Mouse (Mus musculus) spleen, adult 12 weeks (tissue): ENCODE results near the gene Elmod3.

ENCODE experiments used
- DNase-seq: peaks from one replicate; pipeline ENCODE4 v3.0.0; 2022; ENCODE audit warnings: low spot score

Gene Elmod3

DNA sequence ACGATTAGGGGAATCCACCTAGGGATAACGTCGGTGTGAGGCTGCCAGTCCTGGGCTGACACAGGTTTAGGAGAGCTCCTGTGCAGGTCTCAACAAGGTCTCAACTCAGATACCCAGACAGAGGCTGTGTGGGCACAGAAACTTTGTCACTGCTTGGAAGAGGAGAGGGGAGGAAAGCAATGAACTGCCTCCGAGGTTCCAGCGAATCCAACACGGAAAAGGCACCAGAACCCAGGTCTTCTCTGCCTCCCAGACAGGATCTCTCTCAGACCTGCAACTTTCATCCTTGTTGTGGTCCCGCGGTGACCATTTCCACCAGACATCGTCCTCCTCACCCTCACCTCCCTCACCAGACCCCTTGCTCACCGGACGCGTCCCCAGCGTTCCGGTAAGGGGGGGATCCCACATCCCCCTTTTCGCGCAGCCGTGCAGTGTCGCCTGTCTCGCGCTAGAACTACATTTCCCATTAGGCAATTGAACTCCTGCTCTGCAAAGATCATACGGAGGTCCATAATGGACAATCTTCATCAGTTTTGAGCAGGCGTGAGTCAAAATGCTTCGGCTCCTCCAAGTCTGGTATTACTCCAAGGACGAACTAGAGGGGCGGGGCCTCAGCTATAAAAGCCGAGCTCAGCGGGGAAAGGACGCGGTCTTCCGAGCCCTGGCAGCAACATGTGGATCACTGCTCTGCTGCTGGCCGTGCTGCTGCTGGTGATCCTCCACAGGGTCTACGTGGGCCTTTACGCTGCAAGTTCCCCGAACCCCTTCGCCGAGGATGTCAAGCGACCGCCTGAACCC lies at the start of gene Elmod3, which contains the start of gene Retsat:
TSS of gene Elmod3 (minus strand) at position 458 of the 798 bp plus-strand sequence.
TSS of gene Retsat (plus strand) at position 520 of the 798 bp plus-strand sequence.
- DNase-seq = peak; percentile 65

DNA sequence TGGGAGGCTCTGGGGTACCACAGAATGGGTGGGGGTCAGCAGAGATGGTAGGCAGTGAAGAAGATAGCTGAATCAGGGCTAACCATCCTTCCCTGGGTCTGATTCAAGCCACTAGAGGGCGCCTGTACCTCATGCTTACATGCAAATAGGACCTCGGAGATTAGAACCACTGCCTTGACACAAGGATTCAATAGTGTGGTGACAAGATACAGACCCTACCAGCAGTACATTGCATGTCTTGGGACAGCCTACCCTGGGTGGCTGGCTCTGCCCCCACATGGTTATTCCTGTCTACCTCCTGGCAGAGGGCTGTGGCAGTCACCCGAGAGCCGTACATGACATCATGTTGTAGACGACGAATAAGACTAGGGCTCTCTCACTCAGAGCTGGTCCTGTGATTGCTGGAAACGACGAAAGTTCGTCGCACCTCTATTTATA lies 49.2 kb upstream of the Elmod3 start:
- peak; percentile 25 for DNase-seq

DNA sequence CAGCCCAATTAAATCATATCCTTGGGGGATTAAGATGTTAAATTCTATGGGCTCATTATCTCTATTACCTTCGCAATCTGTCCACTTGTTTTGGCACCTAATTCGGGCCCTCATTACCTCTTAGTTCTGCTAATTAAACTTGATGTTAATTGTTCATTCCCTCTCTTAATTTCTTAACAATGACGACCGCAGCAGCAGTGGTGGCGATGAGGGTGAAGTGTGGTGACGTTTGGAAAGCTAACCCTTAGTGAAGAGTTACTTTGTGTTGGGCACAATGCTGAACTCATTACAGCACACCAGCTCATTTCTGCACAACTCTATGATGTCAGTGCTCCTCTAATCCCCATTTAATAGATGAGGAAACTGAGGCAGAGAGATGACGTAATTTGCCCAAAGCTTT lies 47.2 kb upstream of the Elmod3 start:
- DNase-seq = no peak

DNA sequence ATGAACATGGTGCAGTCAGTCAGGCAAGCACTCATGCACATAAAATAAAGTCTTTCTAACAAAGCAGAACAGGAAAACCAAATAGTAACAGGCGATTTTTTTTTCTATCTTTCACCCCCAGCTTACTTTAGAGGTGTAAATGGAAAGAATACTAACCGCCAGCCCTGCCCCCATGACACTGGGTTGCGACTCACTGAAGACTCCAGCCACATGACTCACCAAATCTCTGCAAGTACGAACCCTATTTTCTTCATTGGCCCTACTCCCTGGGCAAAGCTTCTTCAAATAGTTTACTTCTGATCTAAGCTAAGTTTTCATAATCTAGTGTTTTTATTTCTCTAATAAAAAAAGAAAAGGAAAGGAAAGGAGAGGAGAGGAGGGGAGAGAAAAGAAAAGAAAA lies 46.4 kb upstream of the Elmod3 start:
- no peak for DNase-seq

DNA sequence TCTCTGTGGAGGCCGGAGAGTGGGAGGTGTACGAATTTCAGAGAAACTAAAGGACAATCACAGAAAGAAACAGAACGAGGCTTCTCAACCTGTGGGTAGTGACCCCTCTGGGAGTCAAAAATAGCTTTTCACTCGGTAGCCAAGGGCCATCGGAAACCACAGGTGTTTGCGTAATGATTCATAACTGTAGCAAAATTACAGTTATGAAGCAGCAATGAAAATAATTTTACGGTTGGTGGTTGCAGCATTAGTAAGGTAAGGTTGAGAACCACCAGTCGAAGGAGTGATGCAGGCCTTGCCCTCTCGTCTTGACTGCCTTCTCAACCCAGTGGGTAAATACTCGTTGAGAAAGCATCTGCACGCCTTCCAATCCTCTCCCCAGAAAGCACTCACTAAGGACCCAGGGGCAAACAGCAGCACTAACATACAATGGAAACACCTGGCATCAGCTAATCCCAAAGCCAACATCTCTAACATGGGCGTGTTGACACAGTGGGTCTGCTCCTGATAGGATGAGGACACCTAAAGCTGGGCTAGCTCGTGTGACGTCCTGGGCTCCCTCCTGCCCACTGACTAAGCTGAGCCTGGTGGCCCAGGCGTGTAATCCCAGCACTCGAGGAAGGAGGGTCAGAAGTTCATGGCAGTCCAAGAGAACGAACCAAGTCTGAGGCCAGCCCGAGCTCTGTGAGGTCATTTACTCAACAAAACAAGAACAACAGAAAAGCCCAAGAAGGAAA lies 43.2 kb upstream of the Elmod3 start:
- DNase-seq = no peak

DNA sequence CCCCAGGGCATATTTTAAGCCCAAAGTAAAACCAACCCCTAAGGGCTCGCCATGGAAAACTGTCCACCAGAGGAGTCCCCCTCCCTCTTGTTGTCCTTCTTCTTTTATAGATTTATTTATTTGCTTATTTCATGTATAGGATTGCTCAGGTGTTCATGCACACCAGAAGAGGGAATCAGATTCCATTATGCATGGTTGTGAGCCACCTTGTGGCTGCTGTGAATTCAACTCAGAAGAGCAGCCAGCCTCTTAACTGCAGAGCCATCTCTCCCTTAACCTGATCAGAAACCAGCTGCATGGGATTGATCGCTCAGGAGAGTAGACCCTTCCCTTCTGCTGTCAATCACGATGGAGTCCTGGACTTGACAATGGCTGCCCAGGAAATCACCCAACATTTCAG lies 38.7 kb upstream of the Elmod3 start:
- DNase-seq = no peak

DNA sequence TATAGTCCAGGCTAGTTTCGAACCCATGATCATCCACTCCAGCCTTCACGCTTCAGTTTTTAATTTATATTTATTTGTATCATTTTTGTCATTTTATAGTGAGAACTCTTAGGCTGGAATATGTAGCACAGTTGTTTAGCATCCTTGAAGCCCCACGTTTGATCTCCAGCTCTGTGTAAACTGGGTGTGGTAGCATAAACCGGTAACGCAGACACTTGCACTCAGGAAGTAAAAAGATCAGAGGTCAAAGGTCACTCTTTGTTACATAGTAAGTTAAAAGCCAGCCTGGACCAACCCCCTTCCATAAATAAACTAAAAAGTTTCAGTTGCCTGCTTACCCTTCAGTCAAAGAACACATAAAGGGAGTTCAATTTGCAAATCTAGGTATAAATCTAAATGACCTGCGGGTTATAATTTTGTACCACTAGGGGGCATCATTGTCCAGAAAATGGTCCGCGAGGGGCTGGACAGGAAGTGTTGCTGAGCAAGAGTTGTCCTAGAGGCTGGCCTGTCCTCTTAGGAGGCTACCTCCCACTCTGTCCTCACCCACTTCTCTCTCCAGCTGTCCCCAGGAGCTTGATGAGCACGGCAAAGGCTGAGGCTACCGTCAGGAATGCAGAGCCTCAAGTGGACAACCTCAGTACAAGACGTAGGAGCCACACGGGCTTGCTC lies 37.7 kb upstream of the Elmod3 start:
- DNase-seq = no peak

DNA sequence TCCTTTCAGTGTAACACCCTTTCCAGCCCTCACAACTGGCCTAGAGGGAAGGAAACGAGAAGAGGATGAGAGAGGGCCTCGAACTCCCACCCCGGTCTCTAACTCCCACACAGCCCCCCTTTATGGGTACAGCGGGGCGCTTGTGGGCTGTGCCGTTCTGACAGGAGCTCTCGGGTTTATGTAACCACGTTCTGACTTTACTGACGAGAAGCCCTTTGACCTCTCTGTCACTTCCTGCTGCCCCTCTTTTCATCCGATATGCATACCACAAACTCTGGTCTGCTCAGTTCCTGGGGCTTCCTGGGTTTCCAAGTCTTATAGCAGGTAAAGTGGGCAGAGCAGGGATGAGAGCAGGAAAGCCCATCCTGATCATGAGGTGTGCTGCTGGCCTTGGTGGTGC lies 36.1 kb upstream of the Elmod3 start:
- DNase-seq = no peak

DNA sequence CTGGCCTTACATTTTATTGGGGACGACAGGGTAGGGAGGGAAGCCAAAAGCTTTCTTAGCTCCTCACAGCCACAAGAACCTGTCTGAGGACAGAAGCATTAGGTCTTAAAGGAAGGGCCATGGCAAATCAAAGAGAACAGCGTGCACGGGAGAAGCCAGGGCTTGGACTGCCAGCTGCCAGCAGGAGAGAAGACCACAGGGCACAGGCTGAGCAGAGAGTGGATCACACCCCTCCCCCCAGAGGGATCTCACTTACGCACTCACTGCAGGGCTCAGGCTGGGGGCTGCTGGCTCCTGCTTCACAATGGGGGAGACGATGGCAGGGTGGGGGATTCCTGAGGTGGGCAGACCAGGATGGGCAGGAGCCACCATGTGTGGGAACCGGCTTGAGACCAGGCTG lies 33.5 kb upstream of the Elmod3 start:
- DNase-seq = no peak

DNA sequence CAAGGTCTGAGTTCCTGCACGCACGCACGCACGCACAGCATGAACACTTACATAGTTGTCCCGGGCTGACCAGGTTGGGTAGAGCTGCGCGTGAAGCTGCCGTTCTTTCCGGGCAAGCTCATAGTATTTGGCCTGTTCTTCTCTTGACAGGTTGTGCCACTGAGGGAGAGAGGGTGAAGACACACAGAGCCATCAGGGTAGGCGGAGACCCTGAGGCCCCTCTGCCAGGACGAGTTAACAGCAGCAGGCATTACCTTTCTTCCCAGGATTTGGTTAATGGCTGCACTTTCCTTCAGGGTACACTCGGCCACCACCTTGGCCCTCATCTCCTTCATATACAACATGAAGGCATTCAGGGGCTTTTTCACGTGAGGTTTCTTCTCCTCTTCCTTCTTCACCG lies 32.7 kb upstream of the Elmod3 start:
- DNase-seq = no peak

DNA sequence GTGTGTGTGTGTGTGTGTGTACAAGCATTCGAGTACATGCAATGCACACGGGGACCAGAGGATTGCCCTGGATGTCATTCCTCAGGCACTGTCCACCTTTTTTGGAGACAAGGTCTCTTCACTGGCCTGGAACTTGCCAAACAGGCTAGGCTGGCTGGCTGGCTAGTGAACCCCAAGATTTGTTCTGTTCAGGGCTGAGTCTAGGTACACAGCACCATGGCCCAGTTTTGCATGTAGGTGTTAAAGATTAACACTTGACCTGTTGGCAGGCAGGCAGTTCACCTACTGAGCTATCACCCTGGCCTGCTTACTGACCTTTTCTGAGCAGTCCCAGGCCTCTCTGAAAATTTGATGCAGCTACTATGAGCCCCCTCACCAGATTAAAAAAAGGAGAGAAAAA lies 32.2 kb upstream of the Elmod3 start:
- DNase-seq = no peak

DNA sequence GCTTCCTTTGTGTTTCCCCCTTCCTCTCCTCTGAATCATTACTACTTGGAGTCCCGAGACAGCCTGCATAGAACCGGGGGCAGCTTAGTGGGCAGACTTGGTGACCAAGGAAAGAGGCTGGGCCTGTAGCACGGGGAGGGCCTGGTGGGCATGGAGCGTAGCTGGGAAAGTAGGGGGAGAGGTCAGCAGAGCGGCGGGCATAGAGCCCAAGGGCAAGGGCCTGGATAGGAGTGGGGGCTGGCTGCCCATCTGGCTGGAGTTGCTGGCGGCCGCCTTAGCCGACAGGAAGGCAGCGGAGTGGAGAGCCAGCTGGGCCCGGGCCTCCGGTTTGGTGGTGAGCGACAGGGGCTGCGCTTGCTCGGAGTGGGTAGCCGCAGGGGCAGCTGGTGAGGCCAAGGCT lies 29.1 kb upstream of the Elmod3 start:
- no peak for DNase-seq

DNA sequence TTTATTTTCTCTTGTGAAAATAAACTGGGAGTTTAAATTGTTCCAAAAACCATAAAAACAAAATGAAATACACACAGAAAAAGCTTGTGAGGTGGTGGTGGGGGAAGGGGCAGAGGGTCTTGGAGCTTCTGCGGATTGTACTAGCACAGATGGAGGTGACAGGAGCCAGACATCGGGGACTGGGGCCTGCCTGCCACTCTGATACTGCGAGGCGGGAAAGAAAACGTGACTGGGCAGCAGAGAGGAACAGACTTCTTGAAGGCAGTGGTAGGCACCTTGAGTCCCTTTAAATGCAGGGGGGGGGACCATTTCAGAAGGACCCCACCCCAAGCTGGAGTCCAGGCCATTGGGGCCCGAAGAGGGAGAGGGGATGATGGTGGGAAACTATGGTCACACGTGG lies 28.2 kb upstream of the Elmod3 start:
- no peak for DNase-seq

DNA sequence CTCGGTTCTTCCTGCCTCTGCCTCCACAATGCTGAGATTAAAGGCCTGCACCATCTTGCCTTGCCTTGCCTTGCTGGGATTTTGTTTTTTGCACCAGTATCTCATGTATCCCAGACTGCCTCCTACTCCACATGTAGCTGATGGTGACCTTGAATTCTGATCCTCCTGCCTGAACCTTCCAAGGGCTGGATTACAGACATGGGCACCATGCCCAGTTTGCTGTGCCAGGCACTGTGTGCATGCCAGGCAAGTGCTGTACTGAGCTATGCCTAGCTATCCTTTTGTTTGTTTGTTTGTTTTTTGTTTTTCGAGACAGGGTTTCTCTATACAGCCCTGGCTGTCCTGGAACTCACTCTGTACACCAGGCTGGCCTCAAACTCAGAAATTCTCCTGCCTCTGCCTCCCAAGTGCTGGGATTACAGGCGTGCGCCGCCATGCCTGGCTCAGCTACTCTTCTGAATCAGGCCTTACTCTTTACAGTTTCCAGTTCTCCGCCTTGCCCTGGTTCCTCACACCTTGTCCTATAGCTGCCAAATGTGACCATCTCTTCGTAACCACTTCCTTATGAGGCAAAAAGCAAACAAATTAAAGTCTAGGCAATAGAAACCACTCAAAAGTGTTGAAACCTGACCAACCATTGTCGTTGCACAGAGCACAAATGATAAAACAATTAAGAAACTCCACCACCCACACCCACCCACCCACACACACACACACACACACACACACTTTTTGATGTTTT lies 25.6 kb upstream of the Elmod3 start:
- no peak for DNase-seq

DNA sequence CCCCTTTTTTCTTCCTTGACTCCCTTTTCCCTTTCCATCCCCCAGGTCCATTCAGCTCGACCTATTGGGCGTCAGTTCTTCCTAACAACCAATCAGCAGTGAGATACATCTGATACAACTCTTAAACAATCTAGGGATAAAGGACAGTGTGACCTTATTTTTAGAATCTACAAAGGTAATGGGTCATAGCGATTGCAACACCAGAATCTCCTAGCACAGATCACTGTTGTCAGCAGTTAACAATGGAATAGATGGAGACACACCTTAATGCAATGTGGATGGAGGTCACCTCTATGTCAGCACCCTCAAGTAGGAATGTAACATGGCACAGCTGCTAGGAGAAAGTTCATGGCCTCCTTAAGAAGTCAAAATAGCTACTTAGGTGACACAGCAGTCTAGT lies 24.7 kb upstream of the Elmod3 start:
- no peak for DNase-seq

DNA sequence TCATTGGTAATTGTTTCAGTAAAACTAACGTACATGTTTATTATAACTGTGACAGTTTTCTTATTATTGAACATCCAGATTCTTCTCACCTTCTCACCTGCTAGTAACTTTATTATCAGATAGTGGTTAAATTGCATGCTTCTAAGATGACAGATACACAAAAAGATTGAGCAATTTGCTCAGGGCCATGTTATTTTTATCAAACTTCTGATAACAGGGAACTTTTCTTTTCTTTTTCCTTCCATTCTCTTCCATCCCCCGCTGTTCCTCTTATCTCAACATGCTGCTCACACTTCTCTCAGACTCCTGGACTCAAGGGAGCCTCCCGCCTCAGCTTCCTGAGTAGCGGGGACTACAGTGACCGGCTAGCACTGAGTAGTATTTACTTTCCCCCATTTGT lies 22.7 kb upstream of the Elmod3 start:
- DNase-seq = no peak

DNA sequence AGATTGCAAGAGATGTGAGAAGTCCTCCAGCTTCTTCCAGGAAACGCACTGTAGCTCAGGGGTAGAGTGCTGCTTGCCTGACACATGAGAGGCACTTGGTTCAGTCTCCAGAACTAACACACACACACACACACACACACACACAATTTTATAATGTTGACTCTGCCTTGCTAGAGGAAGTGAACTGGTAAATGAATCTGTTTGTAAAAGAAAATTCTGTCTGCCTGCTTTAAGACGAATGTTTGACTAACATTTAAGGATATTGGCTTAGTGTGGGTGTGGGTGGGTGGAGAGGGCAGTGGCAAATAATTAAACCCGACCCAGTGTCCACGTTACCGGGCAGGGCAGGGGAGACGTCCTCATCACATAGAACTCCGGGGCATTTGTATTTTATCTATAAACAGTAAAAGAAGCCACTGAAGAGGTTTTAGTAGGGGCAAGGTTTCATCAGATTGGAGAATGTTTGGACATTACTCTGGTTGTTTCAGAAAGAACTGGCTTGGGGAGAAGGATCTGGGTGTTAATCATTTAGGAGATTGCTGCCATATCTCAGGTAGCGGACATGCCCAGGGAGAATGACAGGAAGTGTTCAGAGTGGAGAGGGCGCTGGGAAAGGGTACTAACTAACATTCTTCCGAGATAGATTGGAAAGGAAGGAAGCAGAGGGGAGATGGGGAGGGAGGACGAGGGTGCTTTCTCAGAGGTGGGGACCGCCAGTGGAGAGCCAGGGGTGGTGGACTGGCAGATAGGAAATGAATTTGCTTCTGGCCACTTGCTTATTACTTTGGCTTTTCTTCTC lies 21.7 kb upstream of the Elmod3 start:
- DNase-seq = no peak

DNA sequence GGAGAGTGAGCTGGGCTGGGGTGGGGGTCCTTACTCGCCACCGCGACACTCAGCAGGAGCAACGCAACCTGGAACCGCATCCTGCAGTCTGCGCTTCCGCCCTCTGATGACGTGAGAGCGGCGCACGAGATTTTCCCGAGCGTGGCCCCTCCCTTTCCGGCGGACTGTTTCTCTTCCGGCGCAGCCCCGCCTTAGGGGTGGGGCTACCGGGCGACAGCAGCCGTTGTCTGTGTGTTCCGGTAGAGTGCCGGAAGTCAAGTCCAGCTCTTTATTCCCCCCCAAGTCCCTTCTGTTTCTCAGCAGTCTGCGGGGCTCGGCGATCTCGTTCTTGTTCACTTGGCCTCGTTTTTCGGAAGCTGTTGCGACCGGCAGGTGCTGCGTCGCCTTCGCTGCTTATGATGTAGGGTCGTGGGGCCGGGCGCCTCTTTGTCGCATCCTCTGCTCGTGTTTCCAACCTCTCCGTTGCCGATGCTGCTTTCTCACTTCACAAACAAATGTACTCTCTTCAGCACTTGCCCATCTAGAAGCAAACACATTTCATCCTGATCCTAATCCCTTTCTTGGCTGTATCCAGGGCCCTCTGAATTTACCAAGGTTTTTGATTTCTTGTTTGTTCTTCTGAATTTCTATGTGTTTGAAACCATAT lies 18.6 kb upstream of the Elmod3 start, which contains the start of gene Tgoln1:
TSS of gene Tgoln1 (minus strand) at position 358 of the 646 bp plus-strand sequence.
- DNase-seq = peak; percentile 94

DNA sequence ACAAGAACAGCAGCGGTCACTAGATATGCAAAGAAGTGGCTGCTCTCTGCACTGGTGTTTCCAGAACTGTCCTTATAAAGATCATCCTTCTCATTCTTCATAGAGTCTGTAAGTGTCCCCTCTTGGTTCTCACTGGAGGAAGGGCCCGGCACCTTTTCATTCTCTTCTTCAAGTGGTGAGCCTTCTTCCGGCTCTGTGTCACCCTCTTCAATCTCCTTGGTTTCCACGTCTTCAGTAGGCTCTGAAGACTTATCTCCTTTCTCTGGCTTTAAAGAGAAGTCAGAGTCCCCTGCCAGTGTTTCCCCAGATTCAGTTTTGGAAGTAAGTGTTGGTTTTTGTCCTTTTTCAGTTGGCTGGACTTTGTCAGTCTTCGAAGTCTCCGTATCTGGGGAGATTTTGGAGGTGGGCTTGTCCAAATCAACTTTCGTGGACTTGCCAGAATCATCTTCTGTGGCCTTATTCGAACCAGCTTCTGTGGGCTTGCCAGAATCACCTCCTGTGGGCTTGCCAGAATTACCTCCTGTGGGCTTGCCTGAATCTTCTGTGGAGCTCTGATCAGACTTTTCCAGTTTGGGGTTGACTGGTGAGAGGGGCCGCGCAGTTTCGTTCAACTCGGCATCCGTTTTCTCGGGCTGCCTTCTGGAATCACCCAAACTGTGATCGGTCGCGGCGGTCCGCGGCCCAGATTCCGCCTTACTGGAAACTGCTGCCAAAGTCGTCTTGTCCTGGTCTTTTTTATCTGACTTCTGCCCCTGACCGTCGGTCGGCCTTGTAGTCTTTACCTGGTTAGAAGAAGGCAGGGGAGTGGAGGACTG lies 17.6 kb upstream of the Elmod3 start:
- peak; percentile 11 for DNase-seq

DNA sequence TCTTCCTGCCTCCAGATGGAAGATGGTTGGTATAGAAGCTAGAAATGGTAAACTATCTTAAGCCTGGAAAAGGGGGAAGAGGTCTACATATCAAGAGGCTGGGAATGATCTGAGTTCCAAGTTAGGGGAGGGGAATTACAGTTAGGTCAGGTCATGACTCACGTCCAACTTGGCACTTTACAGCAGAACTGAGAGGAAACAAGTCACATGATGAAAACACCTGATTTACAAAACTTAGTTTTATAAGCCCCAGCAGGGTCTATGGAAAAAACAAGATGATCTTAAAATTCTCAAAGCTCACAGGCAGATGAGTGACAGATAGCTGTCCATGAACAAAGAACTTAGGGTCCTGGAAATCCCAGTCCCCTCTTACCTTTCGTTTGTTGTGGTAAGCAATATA lies 16.9 kb upstream of the Elmod3 start:
- no peak for DNase-seq
